Mouse (Mus musculus) embryonic facial prominence, embryonic 14.5 days (tissue): ENCODE data around the gene Arhgap32. TPM values are rescaled to one million over a fixed set of nuclear protein-coding genes. Genes with fewer than 3 reads are reported as not detected.

Experiments
- ATAC-seq: fragments of 200-750 bp; cut with Nextera tagmentation; 2 replicates; pipeline ENCODE4 v1.8.0; 2017; ENCODE audit warnings: low read depth, moderate number of reproducible peaks, moderate TSS enrichment
- DNase-seq: peaks from one replicate; pipeline ENCODE4 v3.0.0-alpha.2; 2015; ENCODE audit warnings: low spot score
- H3K27ac ChIP-seq: fragments of 300-500 bp; sonication (generic); replicated peaks from 2 replicates; pipeline ENCODE4 v1.5.1; 2014; ENCODE audit warnings: low read depth, mild to moderate bottlenecking, low read length, moderate library complexity
- H3K27me3 ChIP-seq: fragments of 300-500 bp; sonication (generic); replicated peaks from 2 replicates; pipeline ENCODE4 v1.6.1; 2014; ENCODE audit warnings: low read length; ENCODE audit not compliant: control insufficient read depth, insufficient read depth
- H3K36me3 ChIP-seq: fragments of 300-500 bp; sonication (generic); 2 replicates; pipeline ENCODE4 v1.6.1; 2014; ENCODE audit warnings: low read length, mixed read lengths; ENCODE audit not compliant: control insufficient read depth, insufficient read depth
- H3K4me1 ChIP-seq: fragments of 300-500 bp; sonication (generic); 2 replicates; pipeline ENCODE4 v1.6.1; 2014; ENCODE audit warnings: antibody characterized with exemption, low read length; ENCODE audit not compliant: control insufficient read depth, insufficient read depth
- H3K4me2 ChIP-seq: fragments of 300-500 bp; sonication (generic); 2 replicates; pipeline ENCODE4 v1.6.1; 2014; ENCODE audit warnings: low read depth, mild to moderate bottlenecking, low read length, moderate library complexity, mixed read lengths
- H3K4me3 ChIP-seq: fragments of 300-500 bp; sonication (generic); 2 replicates; pipeline ENCODE4 v1.5.1; 2014; ENCODE audit warnings: low read depth, mild to moderate bottlenecking, low read length
- H3K9ac ChIP-seq: fragments of 300-500 bp; sonication (generic); 2 replicates; pipeline ENCODE4 v1.6.1; 2014; ENCODE audit warnings: low read depth, mild to moderate bottlenecking, low read length, moderate library complexity, mixed read lengths
- H3K9me3 ChIP-seq: fragments of 300-500 bp; sonication (generic); 2 replicates; pipeline ENCODE4 v1.6.1; 2016; ENCODE audit warnings: low read length; ENCODE audit not compliant: control insufficient read depth
- WGBS: fragments of 180-500 bp; shearing (Covaris S2); extraction: QIAGEN DNeasy Blood & Tissue Kit; methylation state at CpG from one replicate; pipeline ENCODE4 v1.1.7; 2014; 5-methylcytosine and 5-hydroxymethylcytosine counted together
- polyA plus RNA-seq: library from polyadenylated mRNA; unstranded; fragments of >200 nt; fragmentation: Nextera tagmentation; extraction: Ambion mirVana; gene quantifications from 2 replicates; pipeline ENCODE4 v1.2.1, GENCODE M21; 2014

Arhgap32 gene
- polyA plus RNA-seq, result 10.9 and 11.5 TPM in 2 replicates

DNA sequence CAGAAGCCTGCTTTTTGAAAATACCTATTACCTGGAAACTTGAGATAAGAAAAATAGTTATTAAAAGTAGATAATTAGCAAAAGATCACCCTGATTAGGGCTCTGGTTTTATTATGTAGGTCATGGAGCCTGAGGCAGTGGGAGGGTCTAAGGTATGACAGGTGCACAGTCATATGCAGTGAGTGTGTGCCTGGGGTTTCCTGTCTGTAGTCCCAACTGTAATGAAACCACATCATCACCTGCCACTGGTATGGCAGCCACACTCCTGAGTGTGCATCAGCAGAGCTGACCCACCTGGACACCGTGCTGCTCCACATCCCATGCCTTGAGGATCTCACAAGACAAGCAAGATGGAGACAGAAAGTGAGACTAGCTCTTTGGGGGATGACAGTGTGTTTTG lies at the start of gene Arhgap32:
Arhgap32 (plus strand) TSS at position 351 of the 400 bp plus-strand sequence.
- H3K9me3 ChIP-seq, result no peaks in the 10 kb centered on the region
- DNase-seq, result no peak
- 89% methylated on average over 1 of the region's 1 CpGs for WGBS
- peak; percentile 60; the same call in 1 of the 2 replicates for ATAC-seq
- H3K4me1 ChIP-seq, result no peaks in the 10 kb centered on the region
- H3K4me3 ChIP-seq, result no peak within 1 kb of the TSS
- H3K36me3 ChIP-seq, result no peaks in the 10 kb centered on the region
- no peaks in the 10 kb centered on the region for H3K27me3 ChIP-seq
- H3K4me2 ChIP-seq, result no peak within 1 kb of the TSS
- H3K9ac ChIP-seq, result no peak within 1 kb of the TSS
- no peak within 1 kb of the TSS for H3K27ac ChIP-seq

- H3K4me2 ChIP-seq, result no peak overlapping the region
- H3K27ac ChIP-seq, result no peak overlapping the region
- H3K4me3 ChIP-seq, result no peak overlapping the region
- WGBS, result 81% methylated on average over 6 of the region's 6 CpGs
- H3K36me3 ChIP-seq, result no peaks in the 10 kb centered on the region
- no peaks in the 10 kb centered on the region for H3K9me3 ChIP-seq
- ATAC-seq (no peak), DNase-seq (no peak)
- H3K4me1 ChIP-seq, result no peaks in the 10 kb centered on the region
- H3K27me3 ChIP-seq, result no peaks in the 10 kb centered on the region
- no peak overlapping the region for H3K9ac ChIP-seq
Observed at GRCm38 (mm10) chr9:32072778-32073177, 43.2 kb upstream of the Arhgap32 start.

- Histone ChIP-seq H3K4me3 (no peak overlapping the region), H3K4me1 (0 out of 2 replicates have a peak, but pooled peaks cover 3% of the 10 kb centered on the region), H3K9me3 (no peaks in the 10 kb centered on the region), H3K27ac (no peak overlapping the region), H3K36me3 (no peaks in the 10 kb centered on the region), H3K27me3 (no peaks in the 10 kb centered on the region), H3K4me2 (no peak overlapping the region), H3K9ac (no peak overlapping the region)
- whole genome bisulfite sequencing, result 68% methylated on average over 4 of the region's 4 CpGs
- ATAC-seq, result no peak
- DNase-seq, result no peak
Observed at GRCm38 (mm10) chr9:32088106-32088776, 27.7 kb upstream of the Arhgap32 start.

GRCm38 (mm10) chr9:32088882-32089281 lies 27.1 kb upstream of the Arhgap32 start:
- DNase-seq, result no peak
- no peak for ATAC-seq
- no peak overlapping the region for H3K27ac ChIP-seq
- no peak overlapping the region for H3K9ac ChIP-seq
- no peaks in the 10 kb centered on the region for H3K9me3 ChIP-seq
- no peak overlapping the region for H3K4me2 ChIP-seq
- no peaks in the 10 kb centered on the region for H3K27me3 ChIP-seq
- H3K4me1 ChIP-seq, result 0 out of 2 replicates have a peak, but pooled peaks cover 3% of the 10 kb centered on the region
- no peak overlapping the region for H3K4me3 ChIP-seq
- WGBS, result 65% methylated on average over 3 of the region's 3 CpGs
- no peaks in the 10 kb centered on the region for H3K36me3 ChIP-seq

- H3K4me1 ChIP-seq, result peaks cover 22% of the 10 kb centered on the region
- H3K4me2 ChIP-seq, result no peak overlapping the region
- WGBS, result 51% methylated on average over 2 of the region's 2 CpGs
- no peak overlapping the region for H3K27ac ChIP-seq
- no peaks in the 10 kb centered on the region for H3K27me3 ChIP-seq
- H3K9ac ChIP-seq, result no peak overlapping the region
- no peaks in the 10 kb centered on the region for H3K9me3 ChIP-seq
- no peak for ATAC-seq
- DNase-seq, result no peak
- H3K4me3 ChIP-seq, result no peak overlapping the region
- H3K36me3 ChIP-seq, result no peaks in the 10 kb centered on the region
Observed at GRCm38 (mm10) chr9:32093456-32093855, 22.5 kb upstream of the Arhgap32 start.

- ATAC-seq (no peak), DNase-seq (no peak)
- no peak overlapping the region for H3K27ac ChIP-seq
- H3K27me3 ChIP-seq, result no peaks in the 10 kb centered on the region
- no peak overlapping the region for H3K4me3 ChIP-seq
- no peaks in the 10 kb centered on the region for H3K9me3 ChIP-seq
- H3K4me2 ChIP-seq, result no peak overlapping the region
- H3K9ac ChIP-seq, result no peak overlapping the region
- H3K4me1 ChIP-seq, result peaks cover 22% of the 10 kb centered on the region
- no peaks in the 10 kb centered on the region for H3K36me3 ChIP-seq
- 47% methylated on average over 13 of the region's 13 CpGs for WGBS
Observed at GRCm38 (mm10) chr9:32094351-32095120, 21.4 kb upstream of the Arhgap32 start.

DNA sequence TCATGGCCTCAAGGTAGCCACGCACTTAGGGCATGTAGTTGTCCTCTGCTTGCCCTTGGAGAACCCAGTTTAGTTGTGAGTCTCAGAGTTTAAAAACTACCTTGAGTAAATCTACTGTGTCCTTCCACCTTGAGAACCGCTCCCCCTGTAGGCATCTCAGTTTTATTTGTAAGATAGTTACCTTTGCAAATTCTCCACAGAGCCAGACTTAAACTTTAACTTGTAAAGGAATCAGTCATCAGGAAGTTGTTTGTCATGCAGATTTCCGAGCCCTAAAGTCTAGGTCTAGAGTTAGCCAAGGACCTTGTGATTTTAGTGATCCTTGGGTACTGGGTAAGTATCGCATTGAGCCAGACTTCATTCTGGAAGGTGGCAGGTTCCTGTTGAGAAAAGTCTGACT lies 20.4 kb upstream of the Arhgap32 start:
- Histone ChIP-seq H3K27ac (no peak overlapping the region), H3K36me3 (no peaks in the 10 kb centered on the region), H3K27me3 (no peaks in the 10 kb centered on the region), H3K4me1 (peaks cover 22% of the 10 kb centered on the region), H3K9me3 (no peaks in the 10 kb centered on the region), H3K4me2 (no peak overlapping the region), H3K9ac (no peak overlapping the region), H3K4me3 (no peak overlapping the region)
- ATAC-seq (no peak), DNase-seq (no peak)
- WGBS, result 92% methylated on average over 4 of the region's 4 CpGs

DNA sequence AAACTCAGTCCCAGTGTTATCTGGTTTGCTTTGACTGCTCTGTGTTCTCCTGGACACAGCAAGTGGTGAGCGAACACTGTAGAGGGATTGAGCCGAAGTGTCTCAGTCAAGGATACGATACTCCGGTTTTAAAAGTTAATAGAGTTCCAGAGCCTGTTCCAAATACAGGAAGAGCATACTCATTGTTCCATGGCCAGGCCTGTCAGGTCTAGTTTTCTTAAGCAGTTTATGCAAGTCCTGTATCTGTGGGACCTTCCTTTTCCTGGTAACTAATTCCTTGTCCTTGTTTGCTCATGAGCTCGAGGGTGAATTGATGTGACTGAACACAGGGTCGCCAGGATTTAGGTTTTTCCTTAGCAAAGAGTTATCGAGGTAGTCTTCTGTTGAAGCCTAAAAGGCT lies 19.4 kb upstream of the Arhgap32 start:
- Histone ChIP-seq H3K4me1 (peaks cover 22% of the 10 kb centered on the region), H3K27me3 (no peaks in the 10 kb centered on the region), H3K27ac (0 out of 2 replicates have a peak overlapping the region, but pooled peaks have one; percentile 3), H3K4me2 (no peak overlapping the region), H3K36me3 (no peaks in the 10 kb centered on the region), H3K9me3 (no peaks in the 10 kb centered on the region), H3K4me3 (no peak overlapping the region), H3K9ac (no peak overlapping the region)
- 60% methylated on average over 7 of the region's 7 CpGs for WGBS
- DNase-seq (peak; percentile 43), ATAC-seq (no peak)
